Mouse (Mus musculus) thymus, postnatal 10 days (tissue): ENCODE results near the gene Clpb.

ENCODE experiments used
- DNase-seq, 2 experiments: peaks; one replicate each; pipeline ENCODE4 v3.0.0; 2021; ENCODE audit warnings: low spot score in 2 of 2

Clpb gene

DNA sequence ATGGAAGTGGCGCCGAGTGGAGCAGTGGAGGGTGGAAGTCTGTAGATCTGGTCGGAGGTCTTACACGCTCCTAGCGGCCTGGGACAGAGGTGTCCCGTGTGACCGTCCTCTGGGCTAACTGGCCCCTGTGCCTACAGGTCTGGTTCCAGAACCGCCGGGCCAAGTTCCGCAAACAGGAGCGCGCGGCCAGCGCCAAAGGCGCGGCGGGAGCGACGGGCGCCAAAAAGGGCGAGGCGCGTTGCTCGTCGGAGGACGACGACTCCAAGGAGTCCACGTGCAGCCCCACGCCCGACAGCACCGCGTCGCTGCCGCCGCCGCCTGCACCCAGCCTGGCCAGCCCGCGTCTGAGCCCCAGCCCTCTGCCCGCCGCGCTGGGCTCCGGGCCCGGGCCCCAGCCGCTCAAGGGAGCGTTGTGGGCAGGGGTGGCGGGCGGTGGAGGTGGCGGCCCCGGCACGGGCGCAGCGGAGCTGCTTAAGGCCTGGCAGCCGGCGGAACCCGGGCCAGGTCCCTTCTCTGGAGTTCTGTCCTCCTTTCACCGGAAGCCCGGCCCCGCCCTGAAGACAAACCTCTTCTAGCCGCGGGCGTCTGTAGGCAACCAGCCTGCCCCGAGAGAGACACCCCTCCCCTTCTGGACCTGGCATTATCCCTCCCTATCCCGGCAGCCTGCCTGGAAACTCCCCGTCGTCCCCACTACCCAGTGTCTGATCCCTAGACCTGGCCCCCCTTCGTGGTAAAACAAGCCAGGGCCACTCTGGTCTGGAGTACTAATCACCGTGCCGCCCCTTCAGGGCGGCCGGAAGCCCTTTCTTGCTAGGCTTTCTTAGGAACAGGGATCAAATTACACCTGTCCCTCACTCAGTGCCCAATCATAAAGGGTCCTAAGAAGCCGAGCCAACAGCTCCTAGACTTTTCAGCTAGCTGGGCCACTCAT lies 158.4 kb downstream of the Clpb start:
- DNase-seq, result peak in 1 of 2 experiments; percentile 24

DNA sequence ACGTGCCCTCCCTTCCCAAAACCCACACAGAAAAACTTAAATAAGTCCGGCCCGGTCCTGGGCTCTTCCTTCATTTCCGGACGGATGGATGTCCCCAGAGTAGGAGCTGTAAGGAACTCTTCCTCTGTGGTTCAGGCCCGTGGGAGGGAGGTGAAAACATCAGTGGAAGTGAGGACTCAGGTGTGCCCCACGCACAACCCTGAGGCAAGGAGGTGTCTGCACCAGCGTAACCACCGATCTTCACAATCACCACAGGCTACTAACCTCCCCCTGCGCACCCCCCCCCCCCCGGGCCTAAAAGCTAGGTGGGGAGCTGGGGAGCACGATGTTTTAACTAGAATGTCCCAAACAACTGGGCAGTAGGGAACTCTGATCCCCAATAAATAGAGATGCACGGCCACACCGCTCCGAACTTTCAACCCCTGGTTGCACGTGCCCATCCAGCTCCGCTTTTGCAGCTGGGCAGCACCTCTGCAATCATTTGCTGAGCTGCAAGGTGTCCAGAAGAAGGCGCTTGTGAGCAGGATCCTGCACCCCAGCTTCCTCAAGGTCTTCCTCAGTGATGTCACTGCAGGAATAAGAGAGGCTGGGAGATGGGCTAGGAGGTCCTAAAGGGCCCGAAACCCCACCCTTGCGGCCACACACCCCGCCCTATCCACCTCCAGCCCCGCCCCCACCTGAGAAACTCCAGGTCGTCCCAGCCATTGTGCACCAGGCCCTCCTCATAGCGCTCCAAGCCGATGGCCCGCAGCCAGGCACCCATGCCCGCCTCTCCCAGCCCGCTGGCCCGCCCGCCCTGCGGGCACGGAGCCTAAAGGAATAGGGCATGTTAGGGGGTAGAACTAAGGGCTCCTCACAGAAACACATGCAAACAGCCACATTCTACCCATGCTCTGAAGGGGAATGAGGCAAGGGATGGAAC lies 159.7 kb downstream of the Clpb start:
- no peak for DNase-seq

DNA sequence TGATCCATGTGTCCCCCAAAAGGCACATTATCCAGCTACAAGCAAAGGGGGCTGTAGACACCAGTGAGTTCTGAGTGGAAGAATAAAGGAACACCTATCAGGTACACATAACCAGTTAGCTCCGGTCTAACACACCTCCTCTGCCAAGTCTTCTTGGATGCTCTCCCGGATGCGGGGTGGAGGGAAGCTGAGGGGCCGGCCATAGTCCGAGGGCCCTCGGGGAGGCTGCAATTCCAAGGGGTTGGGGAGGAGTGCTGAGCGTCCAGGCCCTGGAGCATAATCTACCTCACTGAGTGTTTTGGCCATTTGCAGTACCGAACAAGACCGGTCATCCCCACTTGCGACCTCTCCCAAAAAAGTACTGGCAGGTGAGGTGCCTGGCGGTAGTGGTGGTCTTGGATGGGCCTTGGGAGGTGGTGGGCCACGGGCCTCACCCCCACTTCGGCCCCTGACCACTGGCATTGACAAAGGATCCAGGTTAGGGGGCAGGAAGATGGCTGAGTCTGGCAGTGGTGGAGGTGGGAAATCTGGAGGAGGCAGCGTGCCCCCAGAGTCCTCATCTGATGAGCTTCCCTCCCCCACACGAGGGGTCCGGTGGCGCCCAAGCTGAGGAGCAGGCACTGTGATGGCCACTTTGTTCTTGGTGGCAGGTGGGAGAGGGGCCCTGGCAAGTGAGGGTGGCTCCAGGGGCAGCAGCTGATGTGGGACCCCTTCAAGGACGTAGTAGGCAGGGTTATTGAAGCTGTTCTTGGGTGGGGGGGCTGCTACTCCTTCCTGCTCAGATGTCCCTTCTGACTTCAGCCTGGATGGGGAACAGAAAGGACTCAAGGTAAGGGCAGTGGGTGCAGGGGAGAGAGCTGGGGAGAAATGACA lies 160.6 kb downstream of the Clpb start:
- no peak for DNase-seq

DNA sequence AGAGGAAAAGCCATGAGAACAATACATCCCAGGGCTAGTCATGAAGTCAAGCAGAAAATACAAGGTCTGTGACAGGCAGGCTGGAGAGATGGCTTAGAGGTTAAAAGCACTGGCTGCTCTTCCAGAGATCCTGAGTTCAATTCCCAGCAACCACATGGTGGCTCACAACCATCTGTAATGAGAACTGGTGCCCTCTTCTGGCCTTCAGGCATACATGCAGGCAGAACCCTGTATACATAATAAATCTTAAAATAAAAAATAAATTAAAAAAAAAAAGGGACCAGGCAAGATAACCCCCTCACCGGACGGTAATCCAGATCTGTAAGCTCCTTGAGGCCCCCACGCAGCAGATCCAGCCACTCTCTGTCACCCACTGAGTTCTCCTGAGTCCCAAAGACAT lies 166.9 kb downstream of the Clpb start:
- DNase-seq, result no peak

DNA sequence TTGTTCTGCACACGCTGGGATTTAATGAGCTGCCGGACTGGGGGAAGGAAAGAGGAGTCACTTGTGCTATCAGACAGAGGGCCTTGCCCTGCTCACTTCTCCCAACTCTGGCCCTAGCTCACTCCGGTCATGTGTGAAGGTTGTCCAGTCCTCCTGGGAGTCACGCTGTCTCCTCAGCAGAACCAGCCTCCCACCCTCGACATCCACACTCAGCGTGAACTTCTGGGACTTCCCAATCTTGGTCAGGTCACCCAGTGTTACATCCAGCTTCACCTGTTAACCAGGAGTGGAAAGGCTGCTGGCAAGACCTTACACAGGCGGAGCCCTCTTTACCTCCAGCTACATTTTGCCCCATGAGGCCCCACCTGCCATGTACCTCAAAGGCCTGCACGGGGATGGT lies 168.0 kb downstream of the Clpb start:
- DNase-seq, result no peak

DNA sequence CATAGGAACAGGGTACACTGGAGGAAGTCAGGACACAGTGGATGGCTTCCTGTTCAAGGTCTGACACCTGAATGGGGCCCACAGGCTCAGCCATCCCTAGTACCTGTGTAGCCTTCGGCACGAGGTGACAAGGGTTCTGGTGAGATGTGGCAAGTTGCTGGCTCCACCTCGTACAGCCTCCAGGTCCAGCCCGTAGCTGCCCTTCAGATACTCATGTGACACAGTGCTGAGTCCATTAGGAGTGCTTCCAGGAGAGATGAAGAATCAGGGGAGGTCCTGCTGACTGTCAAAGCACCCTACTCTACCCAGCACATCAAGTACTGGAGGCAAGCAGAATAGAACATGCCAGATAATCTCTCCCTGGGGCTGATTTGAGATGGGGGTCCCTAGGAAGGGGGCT lies 168.9 kb downstream of the Clpb start:
- no peak for DNase-seq

DNA sequence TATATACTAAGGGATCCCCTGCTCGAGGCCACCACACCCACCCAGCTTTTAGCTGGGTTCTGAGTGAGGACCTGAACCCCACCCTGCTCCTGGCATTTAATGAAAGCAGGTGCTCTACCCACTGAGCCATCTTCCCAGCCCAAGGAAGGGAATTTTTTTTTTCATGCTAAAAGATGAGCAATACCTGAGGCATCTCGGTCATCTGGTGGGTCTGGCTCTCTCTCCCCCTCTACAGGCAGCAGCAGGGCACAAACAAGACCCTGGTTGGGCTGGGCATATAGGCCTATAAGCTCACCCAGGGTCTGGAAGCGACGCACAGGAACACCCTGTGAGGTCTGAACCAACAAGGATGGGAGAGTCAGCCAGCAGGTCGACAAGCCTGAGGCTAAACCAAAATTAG lies 169.9 kb downstream of the Clpb start:
- DNase-seq, result no peak

DNA sequence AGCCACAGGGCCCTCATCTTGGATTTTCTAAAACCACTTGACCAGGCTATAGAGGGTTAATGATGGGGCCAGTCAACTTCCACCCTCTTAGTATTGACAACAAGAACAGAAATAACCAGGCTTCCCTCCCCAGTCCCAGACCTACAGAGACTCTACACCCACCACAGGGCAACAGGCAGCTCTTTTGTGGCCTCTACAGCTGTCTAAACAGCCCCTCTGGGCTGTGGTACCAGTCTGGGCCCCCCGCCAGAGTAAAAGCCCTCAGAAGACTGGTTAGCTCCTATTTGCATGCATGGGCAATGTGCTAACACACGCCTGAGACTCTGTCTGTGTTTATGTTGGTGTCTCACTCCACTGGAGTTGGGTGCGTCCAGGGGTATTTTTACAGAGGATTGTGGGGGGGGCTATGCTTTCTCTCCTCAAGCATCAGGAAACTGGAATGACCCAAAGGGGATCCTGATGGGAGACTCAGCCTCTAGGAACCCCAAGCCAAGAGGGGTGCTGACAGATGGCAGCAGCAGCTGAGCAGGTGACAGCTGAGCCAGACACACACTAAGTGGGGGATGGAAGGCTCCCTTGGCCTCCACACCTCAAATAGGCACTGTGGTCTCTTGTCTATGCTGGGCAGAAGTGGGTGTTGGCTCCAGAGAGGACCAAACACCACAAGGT lies 170.6 kb downstream of the Clpb start:
- DNase-seq, result no peak

DNA sequence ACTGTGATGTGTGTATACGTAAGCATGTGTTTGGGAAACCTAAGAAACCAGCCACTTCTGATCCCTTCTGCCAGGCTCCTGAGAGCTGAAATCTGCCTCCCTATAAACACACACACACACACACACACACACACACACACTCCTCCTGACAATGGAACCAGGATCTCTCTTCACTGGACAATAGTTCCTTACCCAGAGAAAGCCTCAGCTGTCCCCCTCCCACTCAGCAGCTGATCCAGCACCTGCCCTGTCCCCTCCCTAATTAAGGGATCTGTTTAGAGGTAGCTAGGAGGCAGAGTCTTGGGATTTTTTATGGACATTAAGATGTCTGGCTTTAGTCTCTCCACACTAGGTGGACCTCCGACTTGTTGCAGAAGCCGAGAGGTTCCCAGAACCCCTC lies 171.5 kb downstream of the Clpb start:
- no peak for DNase-seq

DNA sequence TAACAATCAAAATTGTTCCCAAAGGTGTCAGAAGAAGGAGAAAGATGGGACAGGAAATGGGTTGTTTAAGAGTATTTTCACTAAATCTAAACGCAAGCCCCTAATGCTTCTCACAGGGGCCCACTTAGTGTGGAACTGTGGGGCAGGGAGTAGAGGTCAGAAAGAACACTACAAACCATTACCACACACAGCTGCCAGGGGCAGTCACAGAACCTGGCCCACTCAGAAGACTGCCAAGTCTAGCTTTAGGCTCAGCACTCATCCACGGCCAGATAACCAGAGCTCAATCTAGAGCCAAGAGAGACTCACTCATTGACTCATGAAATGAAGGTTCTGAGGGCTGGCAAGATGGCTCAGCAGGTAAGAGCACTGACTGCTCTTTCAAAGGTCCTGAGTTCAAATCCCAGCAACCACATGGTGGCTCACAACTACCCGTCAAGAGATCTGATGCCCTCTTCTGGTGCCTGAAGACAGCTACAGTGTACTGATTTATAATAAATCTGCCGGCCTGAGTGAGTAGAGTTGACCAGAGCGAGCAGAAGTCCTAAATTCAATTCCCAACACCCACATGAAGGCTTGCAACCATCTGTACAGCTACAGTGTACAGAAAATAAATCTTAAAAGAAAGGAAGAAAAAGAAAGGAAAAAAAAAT lies 172.2 kb downstream of the Clpb start:
- no peak for DNase-seq

DNA sequence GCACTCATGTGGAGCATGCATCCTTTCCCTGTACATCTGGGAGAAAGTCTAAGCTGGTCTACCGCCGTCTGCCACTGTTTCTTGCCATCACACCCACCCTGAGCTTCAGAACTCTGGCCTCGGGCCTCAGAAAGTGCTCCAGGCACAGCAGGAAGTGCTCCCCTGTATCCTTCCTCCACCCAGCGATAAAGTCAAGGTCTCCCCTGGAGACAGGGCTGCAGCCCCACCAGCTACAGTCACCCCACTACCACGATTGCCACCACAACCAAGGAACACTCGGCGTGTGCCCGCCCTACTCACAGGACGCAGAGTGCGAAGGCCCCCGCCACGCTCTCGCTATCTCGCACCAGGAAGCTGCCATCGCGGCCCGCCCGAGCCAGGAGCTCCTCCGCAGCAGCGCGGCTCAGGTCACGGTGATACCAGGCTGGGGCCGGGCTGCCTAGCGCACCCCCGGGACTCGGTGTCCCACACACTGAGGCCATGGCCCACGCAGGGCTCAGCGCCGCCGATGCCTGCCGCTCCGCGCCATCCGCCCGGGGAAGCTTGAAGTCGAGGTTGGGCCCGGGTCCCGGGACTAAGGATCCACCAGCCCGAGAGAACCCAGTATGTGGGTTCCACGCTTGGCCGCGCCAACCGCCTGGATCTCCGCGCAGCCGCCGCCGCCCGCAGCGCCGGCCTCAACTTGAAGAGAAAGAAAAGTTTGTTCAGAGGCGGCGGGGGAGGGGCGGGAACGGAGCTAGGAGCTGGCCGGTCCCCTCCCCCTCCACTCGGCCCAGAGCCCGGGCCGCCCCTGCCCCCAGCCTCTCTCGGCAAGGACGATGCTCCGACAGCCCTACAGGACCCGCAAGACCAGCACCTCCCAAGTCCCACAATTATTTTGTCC lies 173.1 kb downstream of the Clpb start:
- peak; percentile 35 to 59 for DNase-seq

DNA sequence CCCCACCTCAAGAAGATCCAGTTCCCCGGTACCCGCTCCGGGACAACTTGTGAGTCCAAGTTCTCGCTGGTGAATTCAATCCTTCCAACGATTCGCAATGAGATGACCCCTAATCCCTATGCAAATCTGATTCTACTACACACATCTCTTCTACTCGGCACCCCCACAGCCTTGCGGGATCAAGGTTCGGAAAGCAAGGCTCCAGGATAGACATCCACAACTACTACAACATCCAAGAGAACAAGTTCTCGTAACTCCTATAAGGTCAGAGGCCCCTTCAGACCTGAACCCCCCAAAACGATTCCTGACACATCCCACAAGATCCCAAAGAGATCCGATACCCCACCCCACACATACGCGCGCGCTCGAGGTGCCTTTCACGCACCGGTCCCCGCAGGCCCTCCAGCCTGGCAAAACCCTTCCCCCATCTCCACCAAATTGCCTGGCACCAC lies 173.7 kb downstream of the Clpb start:
- no peak for DNase-seq

DNA sequence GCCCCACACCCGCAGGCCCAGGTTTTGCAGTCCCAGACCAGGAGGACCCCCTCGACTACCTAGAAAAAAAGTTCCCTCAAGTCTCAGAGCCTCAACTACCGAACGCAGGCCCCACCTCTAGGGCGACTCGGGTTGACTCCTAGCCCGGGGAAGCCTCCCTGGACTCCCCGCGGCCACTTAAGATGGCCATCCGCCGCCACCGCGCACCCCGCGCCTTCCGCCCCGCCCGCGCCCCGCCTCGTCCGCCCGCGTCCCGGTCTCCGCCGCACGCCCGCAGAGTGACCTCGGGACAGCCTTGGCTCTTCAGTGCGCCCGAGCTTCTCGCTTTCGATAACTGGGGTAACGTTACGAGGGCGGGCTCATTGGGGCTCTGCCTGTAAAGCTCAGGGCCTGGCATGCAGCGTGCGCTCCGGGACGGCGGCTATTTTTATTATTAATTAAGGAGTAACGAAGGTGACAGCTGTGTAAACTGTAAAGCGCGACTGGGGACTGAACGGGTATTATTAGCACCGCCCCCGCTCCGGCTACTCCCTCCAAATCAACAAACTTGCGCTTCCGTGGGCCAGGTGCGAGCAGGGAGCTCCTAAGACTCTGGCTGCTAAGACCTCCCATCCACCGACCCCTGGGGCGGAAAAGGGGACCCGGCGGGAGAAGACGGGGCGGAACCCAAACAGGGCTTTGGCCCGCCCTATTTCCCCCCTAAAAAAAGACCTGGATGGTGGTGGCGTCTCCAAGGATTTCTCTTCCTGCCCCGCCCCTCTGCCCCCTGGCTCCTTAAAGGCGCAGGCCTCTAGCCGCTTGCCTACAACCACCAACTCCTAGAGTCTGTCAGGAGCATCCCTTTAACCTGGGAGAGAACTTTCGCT lies 174.4 kb downstream of the Clpb start, which contains the start of gene Inppl1:
TSS of gene Inppl1 (minus strand) at position 624 of the 866 bp plus-strand sequence.
- peak in 1 of 2 experiments; percentile 15 for DNase-seq

DNA sequence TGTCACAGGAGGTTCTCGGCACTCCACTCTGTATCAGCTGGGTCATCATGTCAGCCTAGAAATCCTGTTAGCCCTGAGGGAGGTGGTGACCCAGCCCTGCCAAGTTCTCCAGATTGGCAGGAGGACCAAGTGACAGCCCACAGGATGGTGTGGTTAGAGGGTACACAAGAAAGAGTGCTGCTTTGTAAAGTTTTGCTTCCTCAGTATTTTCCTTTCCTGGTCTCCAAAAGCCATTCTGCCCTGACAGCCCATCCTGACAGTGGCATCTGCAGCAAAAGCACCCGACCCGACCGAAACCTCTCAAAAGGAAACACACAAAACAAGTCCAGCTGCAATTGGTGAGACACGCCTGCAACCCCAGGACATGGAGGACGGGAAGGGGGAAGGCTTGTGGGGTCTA lies 180.8 kb downstream of the Clpb start:
- DNase-seq, result no peak
